ENCODE assay signal across 18 mouse cellular contexts in genomic region chr9:32680201-32680600, GRCm38 (mm10). TPM values are rescaled to one million over a fixed set of nuclear protein-coding genes. Genes with fewer than 3 reads are reported as not detected.
DNase-seq lines count a peak whose midpoint lies in the region; ATAC-seq and TF ChIP-seq lines count a peak whose summit lies in the region.
"Had no signal": no experiment of that assay in that cellular context is flagged by ENCODE, and none has a peak within 500 bp of the region (broad histone marks: within the 10 kb centered on the region; RNA-seq: fewer than 3 reads in every experiment).

No protein-coding gene starts in this region.

- H3K4me3 ChIP-seq in heart, adult 2 months: no peak overlapping the region
- no peak overlapping the region for H3K4me3 ChIP-seq in macrophage (ENCODE audit: inconsistent target)
- H3K4me3 ChIP-seq: embryonic facial prominence, embryonic 10.5 days; embryonic facial prominence, embryonic 12.5 days; forebrain, embryonic 13.5 days; forebrain, embryonic 15.5 days had no signal

- peaks cover 9% of the 10 kb centered on the region for H3K4me1 ChIP-seq in heart, adult 2 months (ENCODE audit: control insufficient read depth, insufficient read depth, low read length)

- H3K9ac ChIP-seq in heart, adult 2 months (ENCODE audit: low read depth, low read length): no peak overlapping the region
- H3K9ac ChIP-seq: embryonic facial prominence, embryonic 12.5 days; forebrain, embryonic 13.5 days; forebrain, embryonic 15.5 days; forebrain, postnatal 0 days had no signal

- 43% methylated on average over 2 of the region's 2 CpGs for WGBS in heart, adult 2 months
- WGBS in macrophage (ENCODE audit: missing documents): 40% methylated on average over 2 of the region's 2 CpGs

- no peak for ATAC-seq in cerebellum, adult (ENCODE audit: insufficient number of reproducible peaks, low FRiP score, low TSS enrichment)
- ATAC-seq: forebrain, embryonic 13.5 days; forebrain, embryonic 15.5 days; forebrain, postnatal 0 days had no signal

- DNase-seq in heart, adult 2 months: no peak
- DNase-seq in heart, adult 11 months: no peak
- no peak for DNase-seq in layer of hippocampus, adult 9-10 months (ENCODE audit: low spot score)
- DNase-seq: adrenal gland, adult 2 months; adrenal gland, postnatal 10 days; adrenal gland, postnatal 25 days; cerebellum, adult 11-12 months; cerebellum, adult 2 months; cerebellum, adult 9-10 months; cerebellum, postnatal 10 days; cerebellum, postnatal 25 days; forebrain, postnatal 0 days had no signal

- no peak for TF ChIP-seq CTCF in heart, adult 2 months (IDR thresholded peaks at IDR 0.05)

- peak overlapping the region; percentile 8; the same call in 1 of the 2 replicates for H3K27ac ChIP-seq in heart, adult 2 months
- 0 out of 2 replicates have a peak overlapping the region, but pooled peaks have one; percentile 8 for H3K27ac ChIP-seq in macrophage
- H3K27ac ChIP-seq: embryonic facial prominence, embryonic 10.5 days; embryonic facial prominence, embryonic 12.5 days; forebrain, embryonic 13.5 days; forebrain, embryonic 15.5 days had no signal

- H3K27me3 ChIP-seq in heart, adult 2 months (ENCODE audit: control insufficient read depth, insufficient read depth, low read length): no peaks in the 10 kb centered on the region

- no peak for TF ChIP-seq EP300 in heart, adult 2 months (IDR thresholded peaks at IDR 0.05; ENCODE audit: insufficient read depth, low read depth, low read length)

- no peak for TF ChIP-seq POLR2A in heart, adult 2 months (IDR thresholded peaks at IDR 0.05; ENCODE audit: insufficient read depth, low read depth, low read length)

- H3K36me3 ChIP-seq in heart, adult 2 months (ENCODE audit: control insufficient read depth, insufficient read depth, low read length): peaks cover 17% of the 10 kb centered on the region
- no peaks in the 10 kb centered on the region for H3K36me3 ChIP-seq in macrophage (ENCODE audit: inconsistent target)
- H3K36me3 ChIP-seq: embryonic facial prominence, embryonic 10.5 days; embryonic facial prominence, embryonic 12.5 days; forebrain, embryonic 15.5 days had no signal

- intact Hi-C loops in heart, adult 2 months (cut with DNase I): no loop called here

- H3K79me2 ChIP-seq in heart, adult 2 months (replicated peaks; ENCODE audit: control insufficient read depth, insufficient read depth, low read length): 0 out of 2 replicates have a peak, but pooled peaks cover 3% of the 10 kb centered on the region
- H3K79me2 ChIP-seq in macrophage (ENCODE audit: inconsistent target): no peaks in the 10 kb centered on the region

RNA-seq across cellular contexts. Expression of gene Ets1, which starts 44.2 kb away (rescaled TPM):
- total RNA-seq in heart, adult 2 months (2021): 10 to 100 TPM; 40.7 to 48.7 TPM
- 22.6 and 39.6 TPM in 2 replicates for polyA plus RNA-seq in heart, adult 2 months (2012; rRNA removed)
- 10 to 100 TPM in 3 of 26 experiments, 1 to 10 TPM in 16, under 1 TPM in 7; 0.46 to 26.4 (median 1.6) TPM for total RNA-seq in macrophage (2018; cell fraction: chromatin; rRNA removed)
- 1 to 10 TPM in 13 of 26 experiments, under 1 TPM in 13; 0.28 to 8.4 (median 1.0) TPM for total RNA-seq in macrophage (2018; cell fraction: cytosol; rRNA removed)
- total RNA-seq in macrophage (2018; cell fraction: nucleus; rRNA removed): 10 to 100 TPM in 2 of 26 experiments, 1 to 10 TPM in 17, under 1 TPM in 7; 0.33 to 12.1 (median 1.3) TPM
- 0.69 to 2.5 TPM (median 0.79 TPM) in 3 replicates for polyA plus RNA-seq in macrophage (2018)
